Mouse (Mus musculus): Measurements from ENCODE around the gene Adcy7.

Adcy7 gene

DNA sequence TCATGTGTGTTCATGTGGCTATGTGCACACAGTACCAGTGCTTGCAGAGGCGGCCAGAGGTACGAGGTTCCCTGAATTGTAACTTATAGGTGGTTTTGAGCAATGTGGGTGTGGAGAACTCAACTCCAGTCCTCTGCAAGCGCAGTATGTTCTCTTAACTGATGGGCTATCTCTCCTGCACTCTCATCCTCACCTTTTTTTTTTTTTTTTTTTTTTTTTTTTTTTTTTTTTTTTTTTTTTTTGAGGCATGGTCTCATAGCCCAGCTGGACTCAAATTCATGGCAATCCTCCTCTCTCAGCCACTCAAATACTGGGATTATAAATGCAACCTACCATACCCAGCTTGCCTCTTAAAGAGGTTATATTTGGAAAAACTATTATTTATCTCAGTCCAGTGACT is 58.6 kb downstream of the Adcy7 start:
- DNase-seq (ENCODE audit: low read depth, low spot score), result no peak

DNA sequence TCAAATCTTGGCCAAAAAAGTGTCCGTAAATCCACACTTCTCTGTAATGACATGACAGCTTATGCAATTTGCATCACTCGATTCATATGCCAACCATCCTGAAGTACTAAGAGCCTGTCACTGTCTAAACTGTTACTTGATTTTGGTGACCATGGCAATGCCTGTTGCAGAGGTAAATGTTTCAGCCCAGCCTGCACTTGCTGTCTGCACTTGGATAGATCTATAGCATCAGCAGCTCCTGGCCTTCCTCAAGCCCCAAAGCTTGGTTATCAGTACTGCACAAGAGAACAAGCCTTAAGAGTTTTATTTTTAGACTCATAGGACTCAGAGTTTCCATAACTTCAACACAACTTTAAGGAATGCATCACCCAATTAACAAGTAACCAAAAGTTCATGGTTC is 62.2 kb downstream of the Adcy7 start:
- no peak for DNase-seq (ENCODE audit: low read depth, low spot score)

DNA sequence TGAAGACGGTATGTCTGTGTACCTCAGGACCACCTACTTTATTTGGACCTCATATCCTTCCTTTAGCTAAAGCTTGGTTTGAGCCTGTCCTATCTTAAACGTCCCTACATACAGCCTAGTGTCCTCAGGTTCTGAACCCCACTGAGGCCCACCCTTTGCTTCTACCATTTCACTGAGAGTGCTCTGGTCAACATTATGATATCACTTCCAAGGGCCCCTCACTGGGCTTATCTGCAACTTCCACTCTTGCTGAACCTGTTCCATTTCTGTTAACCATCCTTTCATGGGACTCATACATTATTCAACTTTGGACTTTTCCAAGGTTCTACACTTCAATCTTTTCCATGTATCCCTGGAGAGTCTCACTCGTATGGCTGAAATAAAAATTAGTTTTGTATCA is 62.8 kb downstream of the Adcy7 start:
- DNase-seq (ENCODE audit: low read depth, low spot score), result no peak

DNA sequence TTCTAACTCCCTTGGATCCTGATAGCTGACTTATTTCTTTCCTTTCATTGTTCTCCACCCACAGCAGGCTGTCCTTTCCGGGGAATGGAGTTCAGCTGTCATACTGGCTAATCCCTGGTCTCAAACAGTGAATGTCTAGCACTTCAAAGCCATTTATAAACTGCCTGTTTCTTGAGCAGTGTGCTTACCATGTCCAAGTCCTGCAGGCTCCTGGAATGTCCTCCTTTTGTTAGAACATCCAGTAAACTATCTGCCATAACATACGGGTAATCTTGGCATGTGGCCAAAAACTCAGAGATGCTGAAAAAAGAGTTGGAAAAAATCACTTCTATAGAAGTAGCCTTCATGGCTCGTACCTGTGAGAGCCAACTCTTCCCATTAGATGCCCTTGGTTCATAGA is 67.0 kb downstream of the Adcy7 start:
- no peak for DNase-seq (ENCODE audit: low read depth, low spot score)

DNA sequence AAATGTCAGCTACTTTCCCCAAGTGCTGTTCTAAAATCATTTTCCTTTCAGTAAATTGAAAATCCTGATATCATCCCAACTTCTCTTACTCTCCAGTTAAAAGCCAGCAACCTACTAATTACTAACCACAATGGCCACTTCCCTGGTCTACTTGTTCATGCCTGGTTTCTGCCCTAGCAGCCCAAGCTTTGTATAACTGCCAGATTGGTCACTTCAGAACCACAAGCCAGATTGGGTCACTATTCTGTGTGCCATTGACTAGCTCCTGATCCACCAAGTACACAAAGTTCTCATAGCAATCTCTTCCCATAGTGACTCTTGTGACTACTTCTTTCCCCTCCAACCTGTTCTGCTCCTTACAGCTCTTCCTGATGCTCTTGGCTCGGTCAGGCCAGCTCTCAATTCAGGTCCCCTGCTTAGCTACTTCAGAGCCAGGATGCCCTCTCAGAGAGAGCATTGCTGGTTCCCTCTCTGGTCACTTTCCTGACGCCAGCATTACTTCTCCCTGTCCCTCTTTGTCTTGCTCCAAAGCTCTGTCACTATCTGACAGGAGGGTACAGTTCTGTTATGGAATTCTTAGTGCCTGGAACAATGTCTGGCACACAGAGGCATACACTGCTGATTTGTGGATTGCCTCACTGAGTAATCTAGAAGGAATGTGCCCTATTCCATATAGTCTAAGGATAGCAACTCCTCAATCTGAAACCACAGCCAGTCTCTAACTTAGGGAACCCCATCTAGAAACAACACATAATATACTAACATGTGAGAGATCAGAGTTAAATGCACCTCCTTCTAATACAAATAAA is 67.9 kb downstream of the Adcy7 start:
- no peak for DNase-seq (ENCODE audit: low read depth, low spot score)

DNA sequence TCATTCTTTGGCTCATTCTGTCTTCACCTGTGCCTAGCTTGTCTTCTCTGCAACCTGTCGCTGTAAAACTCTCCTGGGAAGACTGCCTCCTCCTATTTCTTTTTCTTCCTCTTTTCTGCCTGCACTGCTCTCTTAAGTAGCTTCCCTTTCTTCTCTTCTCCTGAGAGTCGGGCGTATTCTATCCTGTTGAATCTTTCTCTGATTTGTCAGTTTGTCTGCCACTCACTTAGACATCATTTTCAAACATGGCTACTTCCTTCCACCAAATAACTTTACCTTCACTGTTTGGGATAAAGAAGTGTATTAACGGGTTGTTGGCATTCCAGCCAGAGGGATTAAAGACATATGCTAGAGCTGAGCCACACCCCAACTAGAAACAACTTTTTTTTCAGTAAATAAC is 69.8 kb downstream of the Adcy7 start:
- DNase-seq (ENCODE audit: low read depth, low spot score), result no peak

DNA sequence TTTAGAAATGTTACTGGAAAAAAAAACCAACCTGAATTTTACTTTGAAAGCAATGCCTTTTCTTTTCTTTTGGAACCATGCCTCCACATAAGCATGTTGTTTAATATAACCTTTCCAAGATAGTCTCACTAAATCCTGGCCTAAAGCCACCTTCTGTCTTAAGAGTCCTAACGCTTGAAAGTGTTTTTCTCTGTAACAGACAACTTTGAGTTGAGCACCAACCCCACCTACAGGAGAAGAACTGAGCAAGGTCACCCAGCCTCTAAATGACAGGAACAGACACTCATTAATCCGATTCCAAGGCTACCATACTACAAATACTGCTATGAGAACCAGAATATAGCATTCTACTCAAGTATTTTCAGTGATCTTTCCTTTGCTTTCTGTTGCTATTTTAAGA is 76.8 kb downstream of the Adcy7 start:
- no peak for DNase-seq (ENCODE audit: low read depth, low spot score)

DNA sequence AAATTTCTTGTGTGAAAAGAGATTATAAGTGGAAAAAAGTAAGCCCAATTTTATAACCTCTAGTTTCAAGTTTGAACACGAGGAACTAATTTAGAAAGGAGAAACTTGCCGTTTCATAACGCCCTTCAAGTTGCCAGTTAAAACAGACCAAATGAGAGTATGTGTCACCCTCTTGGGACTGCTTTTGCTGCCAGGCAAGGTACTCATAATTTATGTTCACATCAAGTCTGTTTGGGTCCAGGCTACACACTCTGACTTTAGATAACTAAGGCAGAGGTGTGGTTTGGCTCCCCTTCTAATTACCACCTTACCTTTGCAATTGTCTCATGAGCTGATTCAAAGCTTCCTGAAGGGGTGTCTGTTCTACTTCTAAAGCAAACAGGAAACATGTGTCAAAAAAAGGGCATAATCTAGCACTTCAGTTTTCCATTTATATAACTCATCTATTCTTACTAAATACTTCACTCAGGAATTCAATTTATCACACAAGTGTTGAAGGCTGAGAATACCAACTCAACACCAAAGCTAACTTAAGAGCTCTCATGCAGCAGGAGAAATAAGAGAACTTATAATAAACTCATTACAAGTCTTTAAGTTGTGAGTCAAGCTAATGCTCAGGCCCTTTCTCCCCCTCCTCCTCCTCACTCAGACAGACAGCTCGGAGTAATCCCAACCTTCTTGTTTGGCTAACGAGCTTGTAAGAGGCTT is 85.2 kb downstream of the Adcy7 start:
- peak; percentile 47 for DNase-seq (ENCODE audit: low read depth, low spot score)

DNA sequence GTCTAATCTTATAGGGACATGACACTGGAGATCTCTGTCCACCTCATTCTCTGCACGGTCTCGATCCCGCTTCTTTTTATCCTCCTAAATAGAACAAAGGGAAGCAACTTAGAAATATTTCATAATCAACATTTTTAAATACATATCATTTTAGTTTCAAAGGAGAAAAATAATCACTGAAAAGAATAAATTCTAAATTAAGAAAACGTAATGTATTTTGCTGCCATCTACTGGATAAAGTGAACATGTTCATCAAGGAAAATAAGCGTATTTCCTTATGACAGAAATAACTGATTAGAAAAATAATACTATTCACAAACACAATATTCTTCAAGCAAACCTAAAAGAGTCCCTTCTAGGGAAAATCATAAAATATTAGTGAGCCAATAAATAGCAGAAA is 85.7 kb downstream of the Adcy7 start:
- DNase-seq (ENCODE audit: low read depth, low spot score), result no peak

DNA sequence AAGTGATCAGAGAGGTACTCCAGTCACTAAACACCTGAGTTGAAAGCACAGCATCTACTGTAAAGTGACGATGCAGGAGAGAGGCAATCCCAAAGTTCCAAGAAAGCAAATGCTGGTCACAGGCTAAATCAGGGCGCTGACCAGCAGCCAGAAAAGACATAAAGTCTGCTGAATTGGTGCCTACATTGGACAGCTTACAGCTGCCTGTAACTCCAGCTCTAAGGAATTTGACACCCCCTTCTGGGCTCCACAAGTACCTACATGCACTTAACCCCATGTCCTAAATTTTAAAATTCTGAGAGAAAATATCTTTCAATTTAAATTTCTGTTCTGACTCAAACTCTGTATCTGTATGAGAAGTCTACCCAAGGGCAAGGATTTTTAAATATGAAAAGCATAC is 87.8 kb downstream of the Adcy7 start:
- no peak for DNase-seq (ENCODE audit: low read depth, low spot score)

DNA sequence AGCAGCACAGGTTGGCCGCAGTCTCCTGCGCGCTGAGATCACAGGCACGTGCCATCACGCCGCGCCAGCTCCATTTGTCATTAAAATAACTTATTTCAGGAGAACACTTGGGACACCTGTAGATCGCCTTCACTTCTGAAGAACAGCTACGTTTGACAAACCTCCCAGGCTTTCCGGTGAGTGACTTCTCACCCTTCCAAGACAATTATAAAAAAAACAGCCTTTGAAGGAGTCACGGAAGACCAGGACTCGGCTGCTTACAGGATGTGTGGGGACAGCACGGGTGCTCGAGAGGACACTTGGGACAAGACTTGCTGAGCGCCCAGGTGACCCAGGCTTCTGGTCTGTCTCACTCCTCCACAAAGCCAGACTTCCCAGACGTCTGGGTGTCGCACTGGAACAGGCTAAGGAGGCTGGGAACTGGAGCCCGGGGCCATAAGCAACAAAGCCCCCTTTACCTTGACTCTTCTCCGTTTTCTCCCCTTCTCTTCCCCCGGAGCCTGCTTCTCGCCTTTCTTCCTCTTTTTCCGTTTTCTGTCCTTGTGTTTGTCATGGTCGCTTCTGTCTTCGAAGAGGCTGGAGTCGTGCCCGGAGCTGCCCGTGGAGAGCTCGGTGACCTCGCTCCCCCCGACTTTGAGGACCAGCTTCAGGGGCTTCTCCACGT is 89.0 kb downstream of the Adcy7 start:
- no peak for DNase-seq (ENCODE audit: low read depth, low spot score)

DNA sequence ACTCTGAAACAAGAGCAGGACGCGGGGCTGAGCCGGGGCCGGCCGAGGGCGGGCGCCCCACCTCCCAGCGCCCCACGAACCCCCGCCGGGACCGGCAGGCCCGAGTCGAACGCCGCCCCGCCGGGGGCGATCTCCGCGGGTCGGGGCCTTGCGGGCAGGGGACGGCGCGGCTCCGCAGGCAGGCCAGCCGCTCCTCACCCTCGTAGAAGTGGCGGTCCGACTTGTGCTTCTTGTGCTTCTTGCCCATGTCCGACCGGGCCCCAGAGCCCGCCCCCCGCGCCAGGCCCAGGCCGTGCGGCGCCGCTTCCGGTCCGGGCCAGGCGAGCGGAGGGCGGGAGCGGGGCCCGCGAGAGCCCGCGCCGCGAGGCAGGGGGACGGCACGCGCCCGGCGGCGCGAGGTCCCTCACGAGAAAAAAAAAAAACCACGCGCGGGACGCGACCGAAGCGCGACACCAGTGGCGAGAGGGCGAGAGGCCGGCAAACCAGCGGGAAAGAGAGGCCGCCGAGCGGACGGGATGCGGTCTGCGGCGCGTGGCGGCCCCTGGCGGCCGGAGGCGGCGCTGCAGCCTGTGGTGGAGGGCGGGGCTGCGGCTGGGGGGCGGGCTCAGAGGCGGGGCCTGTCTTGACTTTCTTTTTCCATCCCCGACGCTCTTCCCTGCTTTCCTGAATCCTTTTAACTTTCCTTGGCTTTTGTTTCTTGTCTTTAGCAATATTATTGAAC is 89.7 kb downstream of the Adcy7 start, which contains the start of gene Brd7:
Brd7 (minus strand) TSS at position 487 of the 721 bp plus-strand sequence.
- DNase-seq (ENCODE audit: low read depth, low spot score), result peak; percentile 81

DNA sequence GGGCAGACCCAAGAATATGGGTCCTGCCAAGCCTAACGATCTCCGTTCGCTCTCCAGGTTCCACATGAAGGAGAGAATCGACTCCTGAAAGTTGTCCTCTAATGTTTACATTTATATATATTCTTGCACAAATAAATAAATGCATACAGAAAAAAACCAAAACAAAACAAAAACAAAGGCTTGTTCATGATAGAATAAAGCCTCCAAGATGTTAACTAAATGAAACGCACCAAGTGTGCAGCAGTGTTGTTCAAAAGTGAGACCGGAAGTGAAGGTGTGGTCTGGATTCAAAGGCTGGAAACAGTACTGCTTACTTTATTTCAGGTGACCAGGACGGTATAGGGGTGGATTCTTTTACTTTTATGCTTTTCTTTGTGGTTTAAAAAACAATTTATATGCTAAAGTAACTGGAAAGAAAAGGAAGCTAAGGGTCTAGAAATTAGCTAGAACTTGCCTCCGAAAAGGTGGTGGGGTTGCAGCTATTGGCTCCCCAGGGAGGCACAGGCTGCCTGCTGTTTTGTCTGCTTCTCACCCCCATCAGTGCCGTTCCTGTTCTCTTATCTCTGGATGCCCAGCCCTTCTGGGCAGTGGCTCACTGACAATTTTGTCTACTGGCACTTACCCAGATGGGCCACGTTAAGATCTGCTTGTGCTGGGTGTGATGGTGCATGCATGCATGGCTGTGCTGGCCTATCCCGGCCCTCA is 90.4 kb downstream of the Adcy7 start:
- DNase-seq (ENCODE audit: low read depth, low spot score), result no peak

DNA sequence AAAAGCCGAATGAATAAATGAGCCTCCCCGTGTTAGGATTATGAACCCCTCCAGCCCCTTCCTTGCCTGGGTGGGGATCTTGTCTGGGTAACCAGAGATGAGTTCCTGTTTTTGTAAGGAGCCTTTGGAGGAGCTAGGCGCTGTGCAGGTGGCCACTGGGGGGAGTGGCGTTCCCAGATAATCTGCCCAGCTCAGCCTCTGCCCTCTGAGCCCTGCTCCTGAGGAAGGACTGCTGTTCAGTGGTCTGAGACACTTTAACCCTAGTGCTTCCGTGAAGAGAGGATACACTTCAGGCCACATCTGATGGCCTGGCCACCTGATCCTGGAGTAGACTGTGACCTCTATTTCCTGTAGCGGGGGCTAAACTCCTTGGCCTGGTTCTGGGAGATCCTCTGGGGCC is 97.0 kb downstream of the Adcy7 start:
- peak; percentile 47 for DNase-seq (ENCODE audit: low read depth, low spot score)

DNA sequence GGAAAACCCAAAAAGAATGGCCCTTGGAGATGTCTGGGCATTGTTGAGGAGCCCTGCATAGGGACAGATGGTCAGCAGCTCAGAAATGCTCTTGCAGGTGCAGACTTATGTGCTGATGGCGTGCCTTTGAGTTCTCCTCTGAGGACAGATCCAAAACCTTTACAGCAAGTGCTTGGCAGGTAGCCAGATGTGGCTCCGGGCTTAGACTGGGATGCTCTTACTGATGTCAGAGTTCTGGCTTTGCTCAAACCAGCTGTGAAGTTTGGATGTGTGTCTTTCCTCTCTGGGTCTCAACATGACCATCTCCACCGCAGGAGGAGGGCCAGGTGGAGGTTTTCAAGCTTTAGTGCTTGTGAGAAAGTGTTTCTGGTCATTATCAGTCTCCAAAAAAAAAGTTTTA is 97.6 kb downstream of the Adcy7 start:
- no peak for DNase-seq (ENCODE audit: low read depth, low spot score)

DNA sequence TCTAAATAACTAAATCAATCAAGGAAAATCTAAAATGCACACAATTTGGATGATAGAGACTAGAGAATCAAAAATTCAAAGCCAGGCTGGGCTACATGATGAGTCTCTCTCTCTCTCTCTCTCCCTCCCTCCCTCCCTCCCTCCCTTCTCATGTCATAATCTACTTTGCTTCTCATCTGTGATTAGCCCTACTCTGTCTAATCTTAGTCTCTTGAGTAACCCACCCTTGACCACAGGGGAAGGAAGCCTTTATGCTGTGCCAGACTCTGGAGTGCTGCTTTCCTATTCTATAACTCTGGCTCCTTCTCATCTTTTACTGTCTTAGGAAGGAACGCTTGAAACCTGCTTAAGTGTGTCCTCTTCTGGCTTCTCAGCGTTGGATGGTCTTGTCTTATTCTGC is 99.3 kb downstream of the Adcy7 start:
- DNase-seq (ENCODE audit: low read depth, low spot score), result peak; percentile 70

DNA sequence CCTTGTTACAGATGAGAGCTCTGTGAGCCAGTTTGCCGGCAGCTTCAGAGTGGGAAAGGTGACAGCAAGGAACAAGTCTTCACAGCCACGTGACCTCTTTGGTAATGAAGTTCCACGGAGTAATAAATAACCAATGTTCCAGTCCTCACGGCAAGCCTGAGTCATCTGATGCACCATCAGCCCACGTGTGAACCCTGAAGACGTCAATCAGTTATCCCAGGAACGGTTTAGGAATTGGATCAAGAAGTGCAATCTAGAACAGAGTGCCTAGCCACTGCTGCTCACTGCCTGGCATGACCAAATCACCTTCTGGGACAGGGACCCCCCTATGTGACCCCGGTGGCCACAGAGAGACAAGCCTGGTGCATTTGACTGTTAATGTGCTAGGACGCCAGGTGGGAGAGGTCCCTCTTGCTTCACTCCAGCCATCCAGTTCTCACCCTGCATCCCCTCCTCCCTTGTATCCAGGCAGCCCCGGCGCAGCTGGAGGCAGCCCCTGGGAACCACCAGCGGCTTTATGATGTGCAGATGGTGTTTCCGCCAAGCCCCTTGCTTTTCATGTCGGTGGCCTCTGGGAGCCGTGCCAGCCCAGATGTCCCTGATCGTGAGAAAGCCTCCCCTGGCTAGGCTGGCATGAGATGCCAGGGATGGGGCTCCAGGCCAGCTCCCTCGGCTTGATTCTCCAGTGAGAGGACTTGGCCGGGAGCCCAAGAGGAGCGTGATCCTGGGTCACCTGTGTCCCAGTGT is 104.8 kb downstream of the Adcy7 start:
- DNase-seq (ENCODE audit: low read depth, low spot score), result peak; percentile 81

Data from retina, postnatal 7 days (tissue).